Mouse (Mus musculus): Measurements from ENCODE around the gene Msi2.
A peak's percentile ranks its signal among the peaks of the same experiment; 100 is the strongest.

Msi2 gene

GRCm38 (mm10) chr11:88634627-88635026 is 83.7 kb downstream of the Msi2 start:
- no peak for DNase-seq

- DNase-seq = no peak
These were observed 86.4 kb downstream of the Msi2 start for GRCm38 (mm10) chr11:88631932-88632230.

- no peak for DNase-seq
These were observed 87.0 kb downstream of the Msi2 start for GRCm38 (mm10) chr11:88631084-88631931.

GRCm38 (mm10) chr11:88629619-88630018 is 88.7 kb downstream of the Msi2 start:
- no peak for DNase-seq

GRCm38 (mm10) chr11:88629165-88629564 is 89.1 kb downstream of the Msi2 start:
- no peak for DNase-seq

- no peak for DNase-seq
These were observed 89.6 kb downstream of the Msi2 start for GRCm38 (mm10) chr11:88628676-88629075.

GRCm38 (mm10) chr11:88627327-88627726 is 91.0 kb downstream of the Msi2 start:
- no peak for DNase-seq

GRCm38 (mm10) chr11:88626576-88626975 is 91.7 kb downstream of the Msi2 start:
- DNase-seq = no peak

- DNase-seq = no peak
These were observed 92.3 kb downstream of the Msi2 start for GRCm38 (mm10) chr11:88626061-88626460.

GRCm38 (mm10) chr11:88625063-88625462 is 93.2 kb downstream of the Msi2 start:
- no peak for DNase-seq

GRCm38 (mm10) chr11:88624627-88625026 is 93.7 kb downstream of the Msi2 start:
- DNase-seq = no peak

GRCm38 (mm10) chr11:88623671-88624070 is 94.6 kb downstream of the Msi2 start:
- no peak for DNase-seq

GRCm38 (mm10) chr11:88622496-88622895 is 95.8 kb downstream of the Msi2 start:
- DNase-seq = no peak

- no peak for DNase-seq
These were observed 96.5 kb downstream of the Msi2 start for GRCm38 (mm10) chr11:88621789-88622188.

- peak; percentile 18 for DNase-seq
These were observed 97.9 kb downstream of the Msi2 start for GRCm38 (mm10) chr11:88620158-88620973.

GRCm38 (mm10) chr11:88619468-88620157 is 98.7 kb downstream of the Msi2 start:
- DNase-seq = no peak

GRCm38 (mm10) chr11:88618732-88619309 is 99.5 kb downstream of the Msi2 start:
- DNase-seq = no peak

GRCm38 (mm10) chr11:88618005-88618501 is 100.3 kb downstream of the Msi2 start:
- no peak for DNase-seq

GRCm38 (mm10) chr11:88617380-88617779 is 100.9 kb downstream of the Msi2 start:
- no peak for DNase-seq

- DNase-seq = no peak
These were observed 103.6 kb downstream of the Msi2 start for GRCm38 (mm10) chr11:88614527-88615305.

GRCm38 (mm10) chr11:88613771-88614526 is 104.4 kb downstream of the Msi2 start:
- no peak for DNase-seq
